Mouse (Mus musculus) ES-E14 (cell line): ENCODE measurements around the gene Zfp445.

Source experiments
- CHD2 ChIP-seq: IDR thresholded peaks from 2 replicates; pipeline ENCODE4 v1.6.1; 2014; ENCODE audit warnings: mild to moderate bottlenecking, low read depth, low read length, inconsistent platforms
- ZC3H11A ChIP-seq: IDR thresholded peaks from 2 replicates; pipeline ENCODE4 v1.6.1; 2012; ENCODE audit warnings: low read depth, mild to moderate bottlenecking, inconsistent platforms, low read length, borderline replicate concordance

DNA sequence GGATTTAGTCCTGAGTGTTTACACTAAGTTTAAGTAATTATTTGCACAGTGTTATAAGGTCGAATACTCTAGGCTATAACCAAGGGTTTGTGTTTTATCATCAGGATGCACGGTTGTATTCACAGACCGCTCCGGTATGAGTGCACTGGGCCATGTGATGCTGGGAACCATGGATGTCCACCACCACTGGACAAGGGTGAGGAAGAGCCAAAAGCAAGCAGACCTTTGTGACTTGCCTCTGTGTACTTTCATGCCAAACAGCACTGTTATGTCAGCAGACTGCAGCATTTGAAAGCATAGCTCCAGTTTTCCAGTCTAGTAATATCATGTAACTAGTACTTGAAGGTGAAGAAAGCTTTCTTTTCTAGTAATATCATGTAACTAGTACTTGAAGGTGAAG, 39.1 kb downstream of the Zfp445 start:
- TF ChIP-seq ZC3H11A (no peak), CHD2 (no peak)
